22 mouse cellular contexts compared by ENCODE assay signal in genomic region chr2:163348677-163349076, GRCm38 (mm10). TPM values are rescaled to one million over a fixed set of nuclear protein-coding genes. Genes with fewer than 3 reads are reported as not detected.
DNase-seq lines count a peak whose midpoint lies in the region; ATAC-seq and TF ChIP-seq lines count a peak whose summit lies in the region.
"Had no signal": no experiment of that assay in that cellular context is flagged by ENCODE, and none has a peak within 500 bp of the region (broad histone marks: within the 10 kb centered on the region; RNA-seq: fewer than 3 reads in every experiment).

No protein-coding gene starts in this region.

- H3K27me3 ChIP-seq in heart, embryonic 15.5 days = no peaks in the 10 kb centered on the region
- no peaks in the 10 kb centered on the region for H3K27me3 ChIP-seq in midbrain, embryonic 11.5 days (ENCODE audit: control insufficient read depth, insufficient read depth, low read length)
- H3K27me3 ChIP-seq in midbrain, embryonic 15.5 days (replicated peaks) = no peaks in the 10 kb centered on the region
- H3K27me3 ChIP-seq in myocyte (ENCODE audit: control insufficient read depth, insufficient read depth, insufficient read length) = no peaks in the 10 kb centered on the region
- no peaks in the 10 kb centered on the region for H3K27me3 ChIP-seq in forebrain, embryonic 15.5 days
- H3K27me3 ChIP-seq: kidney, embryonic 15.5 days; midbrain, embryonic 13.5 days had no signal

- no peak overlapping the region for H3ac ChIP-seq in myocyte (ENCODE audit: control insufficient read depth, insufficient read length)

- no peaks in the 10 kb centered on the region for H3K36me3 ChIP-seq in heart, embryonic 15.5 days
- H3K36me3 ChIP-seq in midbrain, embryonic 11.5 days (ENCODE audit: control insufficient read depth, insufficient read depth, low read length) = no peaks in the 10 kb centered on the region
- no peaks in the 10 kb centered on the region for H3K36me3 ChIP-seq in midbrain, embryonic 15.5 days (replicated peaks)
- H3K36me3 ChIP-seq in myocyte (ENCODE audit: control insufficient read depth, insufficient read depth) = no peaks in the 10 kb centered on the region
- no peaks in the 10 kb centered on the region for H3K36me3 ChIP-seq in forebrain, embryonic 15.5 days
- H3K36me3 ChIP-seq: embryonic facial prominence, embryonic 10.5 days; forebrain, embryonic 10.5 days; kidney, embryonic 15.5 days; midbrain, embryonic 13.5 days; neural tube, embryonic 13.5 days had no signal

- H3K79me2 ChIP-seq in myocyte (ENCODE audit: control insufficient read depth, insufficient read depth) = peaks cover 25% of the 10 kb centered on the region

- H3K4me1 ChIP-seq in heart, embryonic 15.5 days (replicated peaks) = peaks cover 77% of the 10 kb centered on the region
- no peaks in the 10 kb centered on the region for H3K4me1 ChIP-seq in midbrain, embryonic 11.5 days (ENCODE audit: control insufficient read depth, insufficient read depth, low read length)
- H3K4me1 ChIP-seq in midbrain, embryonic 15.5 days = peaks cover 3% of the 10 kb centered on the region; the same call in 1 of the 2 replicates
- H3K4me1 ChIP-seq in forebrain, embryonic 15.5 days = 0 out of 2 replicates have a peak, but pooled peaks cover 4% of the 10 kb centered on the region
- H3K4me1 ChIP-seq: kidney, embryonic 15.5 days; neural tube, embryonic 13.5 days had no signal

- WGBS in heart, embryonic 15.5 days = 55% methylated on average over 7 of the region's 7 CpGs
- 87% methylated on average over 7 of the region's 7 CpGs for WGBS in midbrain, embryonic 11.5 days
- 76% methylated on average over 7 of the region's 7 CpGs for WGBS in midbrain, embryonic 15.5 days
- WGBS in forebrain, embryonic 15.5 days = 77% methylated on average over 7 of the region's 7 CpGs

- TF ChIP-seq POLR2A in myocyte (IDR thresholded peaks at IDR 0.05; ENCODE audit: insufficient read length, low read depth) = no peak

- H3K4me3 ChIP-seq in heart, embryonic 15.5 days = no peak overlapping the region
- H3K4me3 ChIP-seq in midbrain, embryonic 11.5 days (ENCODE audit: low read depth, low read length) = no peak overlapping the region
- no peak overlapping the region for H3K4me3 ChIP-seq in midbrain, embryonic 15.5 days
- H3K4me3 ChIP-seq in myocyte = no peak overlapping the region
- H3K4me3 ChIP-seq in forebrain, embryonic 15.5 days = no peak overlapping the region
- H3K4me3 ChIP-seq: embryonic facial prominence, embryonic 10.5 days; forebrain, embryonic 10.5 days; kidney, embryonic 15.5 days; midbrain, embryonic 13.5 days; neural tube, embryonic 13.5 days had no signal

- H3K9ac ChIP-seq in heart, embryonic 15.5 days = peak overlapping the region; percentile 8; the same call in 1 of the 2 replicates
- no peak overlapping the region for H3K9ac ChIP-seq in midbrain, embryonic 11.5 days (ENCODE audit: low read length)
- no peak overlapping the region for H3K9ac ChIP-seq in midbrain, embryonic 15.5 days
- no peak overlapping the region for H3K9ac ChIP-seq in forebrain, embryonic 15.5 days (replicated peaks)
- H3K9ac ChIP-seq: hindbrain, embryonic 14.5 days; kidney, embryonic 15.5 days; midbrain, embryonic 13.5 days; neural tube, embryonic 13.5 days had no signal

- H3K9me3 ChIP-seq in heart, embryonic 15.5 days (replicated peaks) = no peaks in the 10 kb centered on the region
- H3K9me3 ChIP-seq in midbrain, embryonic 11.5 days (ENCODE audit: control insufficient read depth, low read length) = no peaks in the 10 kb centered on the region
- no peaks in the 10 kb centered on the region for H3K9me3 ChIP-seq in midbrain, embryonic 15.5 days
- no peaks in the 10 kb centered on the region for H3K9me3 ChIP-seq in forebrain, embryonic 15.5 days
- H3K9me3 ChIP-seq: embryonic facial prominence, embryonic 10.5 days; forebrain, embryonic 10.5 days; kidney, embryonic 15.5 days; midbrain, embryonic 13.5 days; neural tube, embryonic 13.5 days had no signal

- no peak overlapping the region for H3K4me2 ChIP-seq in heart, embryonic 15.5 days
- H3K4me2 ChIP-seq in midbrain, embryonic 11.5 days = no peak overlapping the region
- H3K4me2 ChIP-seq in midbrain, embryonic 15.5 days = no peak overlapping the region
- peak overlapping the region; percentile 66 for H3K4me2 ChIP-seq in myocyte (ENCODE audit: low read depth)
- no peak overlapping the region for H3K4me2 ChIP-seq in forebrain, embryonic 15.5 days (replicated peaks)
- H3K4me2 ChIP-seq: hindbrain, embryonic 14.5 days; kidney, embryonic 15.5 days; midbrain, embryonic 13.5 days; neural tube, embryonic 13.5 days had no signal

- ATAC-seq in heart, embryonic 15.5 days (replicated peaks; ENCODE audit: insufficient number of reproducible peaks, insufficient read depth, low FRiP score, low read depth) = no peak
- ATAC-seq in midbrain, embryonic 11.5 days (ENCODE audit: low FRiP score) = no peak
- no peak for ATAC-seq in midbrain, embryonic 15.5 days (replicated peaks)
- ATAC-seq in activated CD4-positive, CD25-positive, alpha-beta regulatory T cell, adult 4 months = no peak
- no peak for ATAC-seq in forebrain, embryonic 15.5 days (replicated peaks)
- ATAC-seq: midbrain, embryonic 13.5 days had no signal

- DNase-seq in heart, postnatal 4 days = no peak
- DNase-seq in midbrain, embryonic 11.5 days (ENCODE audit: low spot score, missing footprints) = peak; percentile 8
- DNase-seq: adrenal gland, adult 8-10 months; cerebellum, adult 11-12 months; cerebellum, postnatal 10 days; gastrocnemius, postnatal 36 days; heart, postnatal 36 days; kidney, adult 11 months; kidney, postnatal 36 days; liver had no signal

- peak overlapping the region; percentile 49 for H3K27ac ChIP-seq in heart, embryonic 15.5 days
- H3K27ac ChIP-seq in midbrain, embryonic 11.5 days (ENCODE audit: low read depth, low read length) = no peak overlapping the region
- no peak overlapping the region for H3K27ac ChIP-seq in midbrain, embryonic 15.5 days
- no peak overlapping the region for H3K27ac ChIP-seq in forebrain, embryonic 15.5 days (replicated peaks)
- H3K27ac ChIP-seq: embryonic facial prominence, embryonic 10.5 days; forebrain, embryonic 10.5 days; hindbrain, embryonic 14.5 days; kidney, embryonic 15.5 days; macrophage; midbrain, embryonic 13.5 days; neural tube, embryonic 13.5 days had no signal

TF ChIP-seq in myocyte, 11 proteins besides CTCF, POLR2A, EP300 and RAD21:
- TF ChIP-seq USF1 (IDR thresholded peaks at IDR 0.05; ENCODE audit: low read depth) = no peak
- peak in 1 of 3 experiments; percentile 19 for TF ChIP-seq MYOD1 (IDR thresholded peaks at IDR 0.05; ENCODE audit: control insufficient read depth in 1 of 3, insufficient read length in 2 of 3, low read depth in 2 of 3)

RNA-seq across cellular contexts. Expression of gene Jph2, which starts 49.1 kb away (rescaled TPM):
- 41.0 and 47.7 TPM in 2 replicates for polyA plus RNA-seq in heart, embryonic 15.5 days (2015; fragmentation: Nextera tagmentation; extraction: Ambion mirVana)
- 100 to 1,000 TPM; 366 to 416 TPM for total RNA-seq in heart, postnatal 4 days (2021)
- 0.19 TPM in 2 replicates for polyA plus RNA-seq in midbrain, embryonic 11.5 days (2014; fragmentation: Nextera tagmentation; extraction: Ambion mirVana)
- 0.93 and 0.94 TPM in 2 replicates for polyA plus RNA-seq in midbrain, embryonic 15.5 days (2015; fragmentation: Nextera tagmentation; extraction: Ambion mirVana)
- polyA plus RNA-seq in myocyte (2012; fragmentation: generic; extraction: Trizol) = 217 TPM
- polyA plus RNA-seq in activated CD4-positive, CD25-positive, alpha-beta regulatory T cell, adult 4 months (2017; shearing (Covaris generic)) = not detected
- 0.22 and 0.25 TPM in 2 replicates for polyA plus RNA-seq in forebrain, embryonic 15.5 days (2015; fragmentation: Nextera tagmentation; extraction: Ambion mirVana)
- polyA plus RNA-seq: macrophage had no signal

Comparison
In these comparisons a context has a peak if more than half of its experiments do, and no peak if none do; other contexts are left out.
1. RNA of gene Jph2, which starts 49.1 kb away (polyA plus RNA-seq): 217 TPM in myocyte (single experiment) and 41.0 to 47.7 TPM in heart, embryonic 15.5 days; 0.93 to 0.94 TPM in midbrain, embryonic 15.5 days, 0.22 to 0.25 TPM in forebrain, embryonic 15.5 days, 0.19 TPM in midbrain, embryonic 11.5 days and not detected in activated CD4-positive, CD25-positive, alpha-beta regulatory T cell, adult 4 months; every median in the first group is over 10 times any median in the second.